Mouse (Mus musculus) ES-Bruce4 (cell line): Measurements from ENCODE around the gene Rin3.

Experiments
- CTCF ChIP-seq: IDR thresholded peaks from one replicate; pipeline ENCODE4 v1.8.1; 2011; ENCODE audit warnings: low read depth, low read length
- EP300 ChIP-seq: IDR thresholded peaks from 2 replicates; pipeline ENCODE4 v1.6.1; 2011; ENCODE audit warnings: low read depth, low read length; ENCODE audit not compliant: insufficient read depth
- POLR2A ChIP-seq: IDR thresholded peaks from one replicate; pipeline ENCODE4 v1.8.1; 2011; ENCODE audit warnings: low read length; ENCODE audit not compliant: insufficient read depth

DNA sequence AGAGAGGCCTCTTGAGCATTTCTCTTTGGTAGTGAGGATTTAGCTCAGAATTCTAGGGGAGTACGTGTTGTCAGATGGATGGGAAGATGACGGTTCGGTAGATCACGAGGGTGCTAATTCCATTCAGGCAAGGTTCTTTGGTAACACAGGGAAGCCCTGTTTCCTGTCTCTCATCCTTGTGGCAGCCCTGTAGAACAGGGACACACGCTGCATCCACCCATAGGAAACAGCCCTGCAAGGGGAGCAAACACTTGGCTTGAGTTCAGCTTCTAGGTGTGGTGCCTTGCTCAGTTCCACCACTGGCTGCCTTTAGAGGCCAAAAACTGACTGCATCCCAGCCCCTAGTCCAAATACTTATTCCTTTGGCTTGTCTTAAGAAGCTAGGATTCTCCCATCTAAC is 39.0 kb downstream of the Rin3 start:
- TF ChIP-seq EP300 (no peak), CTCF (no peak), POLR2A (no peak)
